In genomic region chr11:70562287-70562994, GRCm38 (mm10) we compare ENCODE assay signal across 8 mouse cellular contexts. TPM values are rescaled to one million over a fixed set of nuclear protein-coding genes. Genes with fewer than 3 reads are reported as not detected.
DNase-seq lines count a peak whose midpoint lies in the region; ATAC-seq and TF ChIP-seq lines count a peak whose summit lies in the region.

Mink1 (plus strand) TSS chr11:70562881.

- DNase-seq in G1E (ENCODE audit: low spot score) = peak; percentile 94
- DNase-seq in cerebellum, adult 18-20 months = peak; percentile 83 to 95
- peak; percentile 80 for DNase-seq in heart, postnatal 25 days (ENCODE audit: low spot score)
- DNase-seq in layer of hippocampus, adult 11-12 months (ENCODE audit: low spot score) = peak; percentile 89
- DNase-seq in liver, postnatal 0 days = peak; percentile 86

- TF ChIP-seq EP300 in liver, postnatal 0 days (IDR thresholded peaks at IDR 0.05; ENCODE audit: low read depth) = no peak

- H3K9me3 ChIP-seq in G1E (replicated peaks) = no peaks in the 10 kb centered on the region
- no peaks in the 10 kb centered on the region for H3K9me3 ChIP-seq in forebrain, embryonic 16.5 days (ENCODE audit: control insufficient read depth, low read length)
- no peaks in the 10 kb centered on the region for H3K9me3 ChIP-seq in liver, postnatal 0 days (ENCODE audit: low read length)
- H3K9me3 ChIP-seq in neural tube, embryonic 14.5 days (ENCODE audit: control insufficient read depth, low read length) = no peaks in the 10 kb centered on the region

- peak; percentile 46 for TF ChIP-seq POLR2A in testis, adult 2 months (IDR thresholded peaks at IDR 0.05; ENCODE audit: control insufficient read depth, low read depth, low read length)

- H3K4me1 ChIP-seq in G1E (ENCODE audit: insufficient read depth, low read depth, low read length) = peaks cover 46% of the 10 kb centered on the region
- peaks cover 27% of the 10 kb centered on the region for H3K4me1 ChIP-seq in forebrain, embryonic 16.5 days (replicated peaks; ENCODE audit: control insufficient read depth, insufficient read depth, low read length)
- peaks cover 22% of the 10 kb centered on the region for H3K4me1 ChIP-seq in liver, postnatal 0 days (ENCODE audit: insufficient read depth)
- peaks cover 31% of the 10 kb centered on the region for H3K4me1 ChIP-seq in neural tube, embryonic 14.5 days (ENCODE audit: control insufficient read depth, insufficient read depth, low read length)
- H3K4me1 ChIP-seq in testis, adult 2 months (ENCODE audit: control insufficient read depth, insufficient read depth, low read length) = peaks cover 16% of the 10 kb centered on the region

- intact Hi-C loops in heart, postnatal 25 days (cut with DNase I) = loop anchor here (2.0 kb wide), 1 partner anchor 22 kb away; the partner anchor contains the start of gene Pld2

- H3K27me3 ChIP-seq in G1E (ENCODE audit: insufficient read depth, low read length) = peaks cover 5% of the 10 kb centered on the region; the same call in 1 of the 2 replicates
- no peaks in the 10 kb centered on the region for H3K27me3 ChIP-seq in forebrain, embryonic 16.5 days (replicated peaks; ENCODE audit: control insufficient read depth, insufficient read depth, low read length)
- no peaks in the 10 kb centered on the region for H3K27me3 ChIP-seq in liver, postnatal 0 days (ENCODE audit: insufficient read depth, low read length)
- no peaks in the 10 kb centered on the region for H3K27me3 ChIP-seq in neural tube, embryonic 14.5 days (ENCODE audit: control insufficient read depth, insufficient read depth, low read length)
- H3K27me3 ChIP-seq in testis, adult 2 months (ENCODE audit: control insufficient read depth, insufficient read depth, low read length) = no peaks in the 10 kb centered on the region

- no peak for TF ChIP-seq CTCF in G1E (IDR thresholded peaks at IDR 0.05; ENCODE audit: low read depth, low read length)
- no peak for TF ChIP-seq CTCF in liver, postnatal 0 days (IDR thresholded peaks at IDR 0.05; ENCODE audit: low read depth)
- TF ChIP-seq CTCF in testis, adult 2 months (IDR thresholded peaks at IDR 0.05; ENCODE audit: control insufficient read depth, insufficient read depth, insufficient replicate concordance, low read depth, low read length) = no peak

- under 1% methylated on average over 55 of the region's 57 CpGs for WGBS in forebrain, embryonic 16.5 days
- WGBS in liver, postnatal 0 days (ENCODE audit: insufficient replicate concordance) = 0% methylated on average over 43 of the region's 57 CpGs
- under 1% methylated on average over 42 of the region's 57 CpGs for WGBS in neural tube, embryonic 14.5 days

- H3K9ac ChIP-seq in forebrain, embryonic 16.5 days (replicated peaks; ENCODE audit: low read depth, low read length) = peak within 1 kb of the TSS; percentile 84
- peak within 1 kb of the TSS; percentile 90 for H3K9ac ChIP-seq in liver, postnatal 0 days (replicated peaks)
- peak within 1 kb of the TSS; percentile 90 for H3K9ac ChIP-seq in neural tube, embryonic 14.5 days (replicated peaks; ENCODE audit: low read depth, low read length)

- H3K4me3 ChIP-seq in G1E (ENCODE audit: low read depth, low read length) = peak within 1 kb of the TSS; percentile 95
- peak within 1 kb of the TSS; percentile 70 for H3K4me3 ChIP-seq in forebrain, embryonic 16.5 days (replicated peaks; ENCODE audit: low read length)
- H3K4me3 ChIP-seq in liver, postnatal 0 days (ENCODE audit: low read depth, low read length) = peak within 1 kb of the TSS; percentile 94
- peak within 1 kb of the TSS; percentile 92 for H3K4me3 ChIP-seq in neural tube, embryonic 14.5 days (ENCODE audit: low read depth, low read length)
- H3K4me3 ChIP-seq in testis, adult 2 months (ENCODE audit: control insufficient read depth, low read depth, low read length) = peak within 1 kb of the TSS; percentile 94

- peak within 1 kb of the TSS; percentile 94 for H3K4me2 ChIP-seq in forebrain, embryonic 16.5 days (ENCODE audit: low read length)
- H3K4me2 ChIP-seq in liver, postnatal 0 days (ENCODE audit: low read depth, low read length) = peak within 1 kb of the TSS; percentile 96
- peak within 1 kb of the TSS; percentile 90 for H3K4me2 ChIP-seq in neural tube, embryonic 14.5 days (ENCODE audit: low read depth, low read length)

- H3K27ac ChIP-seq in forebrain, embryonic 16.5 days (ENCODE audit: low read length) = peak within 1 kb of the TSS; percentile 81
- peak within 1 kb of the TSS; percentile 85 for H3K27ac ChIP-seq in liver, postnatal 0 days (ENCODE audit: low read depth)
- peak within 1 kb of the TSS; percentile 79 for H3K27ac ChIP-seq in neural tube, embryonic 14.5 days (ENCODE audit: low read depth, low read length)
- peak within 1 kb of the TSS; percentile 95 for H3K27ac ChIP-seq in testis, adult 2 months (ENCODE audit: control insufficient read depth, insufficient read depth, low read depth, low read length)

- H3K36me3 ChIP-seq in G1E (replicated peaks) = peaks cover 25% of the 10 kb centered on the region
- H3K36me3 ChIP-seq in forebrain, embryonic 16.5 days (ENCODE audit: control insufficient read depth, insufficient read depth) = no peaks in the 10 kb centered on the region
- H3K36me3 ChIP-seq in liver, postnatal 0 days (replicated peaks; ENCODE audit: insufficient read depth, low read length) = no peaks in the 10 kb centered on the region
- no peaks in the 10 kb centered on the region for H3K36me3 ChIP-seq in neural tube, embryonic 14.5 days (ENCODE audit: control insufficient read depth, insufficient read depth, low read length)
- H3K36me3 ChIP-seq in testis, adult 2 months (ENCODE audit: control insufficient read depth, insufficient read depth, low read length) = no peaks in the 10 kb centered on the region

- peak; percentile 51; the same call in 1 of the 2 replicates for ATAC-seq in G1E (ENCODE audit: extremely low read depth, insufficient number of reproducible peaks, low FRiP score, poor library complexity, severe bottlenecking)
- peak; percentile 93 for ATAC-seq in forebrain, embryonic 16.5 days
- ATAC-seq in liver, postnatal 0 days = peak; percentile 93
- ATAC-seq in neural tube, embryonic 14.5 days (ENCODE audit: low read depth) = peak; percentile 92

RNA-seq across cellular contexts. Expression of gene Mink1, which starts in this region (rescaled TPM):
- 37.3 and 38.1 TPM in 2 replicates for total RNA-seq in G1E (2014; fragmentation: Nextera tagmentation)
- 8.8 and 14.3 TPM in 2 replicates for total RNA-seq in G1E (2017)
- polyA plus RNA-seq in G1E (2012) = 89.8 and 94.4 TPM in 2 replicates
- polyA plus RNA-seq in forebrain, embryonic 16.5 days (2015; fragmentation: Nextera tagmentation; extraction: Ambion mirVana) = 13.8 and 17.5 TPM in 2 replicates
- total RNA-seq in heart, postnatal 25 days (2021) = 10 to 100 TPM; 43.6 to 46.3 TPM
- polyA plus RNA-seq in liver, postnatal 0 days (2015; fragmentation: Nextera tagmentation; extraction: Ambion mirVana) = 3.7 and 3.9 TPM in 2 replicates
- polyA plus RNA-seq in neural tube, embryonic 14.5 days (2014; fragmentation: Nextera tagmentation; extraction: Ambion mirVana) = 20.2 and 22.0 TPM in 2 replicates
- 18.4 and 23.0 TPM in 2 replicates for polyA plus RNA-seq in testis, adult 2 months (2012; rRNA removed)

Comparison
In these comparisons a context has a peak if more than half of its experiments do, and no peak if none do; other contexts are left out.
1. Peak in every context shown above with its lines: DNase-seq, ATAC-seq, H3K4me3 ChIP-seq and H3K27ac ChIP-seq.